Mouse (Mus musculus): ENCODE measurements around the gene Zfp142. TPM values are rescaled to one million over a fixed set of nuclear protein-coding genes. Genes with fewer than 3 reads are reported as not detected.

Gene Zfp142
- polyA plus RNA-seq, 1 experiment, result 23.9 TPM

DNA sequence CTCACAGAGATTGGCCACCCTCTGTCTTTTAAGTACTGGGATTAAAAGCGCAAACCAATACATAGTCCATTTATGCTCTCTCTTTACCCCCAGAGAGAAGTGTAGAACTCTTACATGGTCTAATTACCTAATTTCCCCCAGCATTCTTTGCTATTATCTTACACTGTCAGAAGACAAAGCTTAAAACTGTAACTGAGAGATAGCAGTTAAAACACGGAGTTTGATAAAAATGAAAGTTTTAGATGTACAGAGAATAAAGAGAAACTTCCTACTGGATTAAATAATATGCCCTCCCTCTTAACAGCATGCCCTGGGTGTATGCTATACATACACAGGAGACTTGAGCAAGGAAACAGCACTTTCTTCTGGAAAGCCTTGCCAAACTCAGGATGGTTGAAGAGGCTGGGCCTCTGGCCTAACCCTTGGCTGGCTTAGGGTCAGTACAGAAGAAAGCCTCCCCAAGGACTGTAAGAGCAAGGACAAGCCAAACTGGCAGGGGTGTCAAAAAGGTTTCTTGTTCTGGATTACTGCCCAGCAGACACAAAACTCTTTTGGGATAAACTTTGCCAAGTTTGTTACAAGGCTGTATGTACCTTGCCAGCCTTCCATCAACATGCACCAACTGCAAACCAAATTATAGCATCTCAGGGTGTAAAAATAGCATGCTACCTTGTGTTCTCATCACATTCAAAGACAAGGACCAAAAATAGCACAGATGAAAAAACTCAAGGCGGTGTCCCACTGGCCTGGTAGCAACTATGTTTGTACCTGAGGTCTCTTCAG is 3.2 kb downstream of the Zfp142 start:
- no peak for TF ChIP-seq CTCF (IDR thresholded peaks at IDR 0.05; ENCODE audit: extremely low read depth, insufficient read depth, low read length)
- TF ChIP-seq POLR2A (IDR thresholded peaks at IDR 0.05; ENCODE audit: extremely low read depth, insufficient read depth, low read length), result no peak
- Histone ChIP-seq H3K4me1 (ENCODE audit: control insufficient read depth, insufficient read depth, low read length) (peaks cover 8% of the 10 kb centered on the region; the same call in 1 of the 2 replicates), H3K4me3 (ENCODE audit: insufficient read depth, low read length) (no peak overlapping the region), H3K27ac (ENCODE audit: insufficient read depth, low read length) (no peak overlapping the region)

DNA sequence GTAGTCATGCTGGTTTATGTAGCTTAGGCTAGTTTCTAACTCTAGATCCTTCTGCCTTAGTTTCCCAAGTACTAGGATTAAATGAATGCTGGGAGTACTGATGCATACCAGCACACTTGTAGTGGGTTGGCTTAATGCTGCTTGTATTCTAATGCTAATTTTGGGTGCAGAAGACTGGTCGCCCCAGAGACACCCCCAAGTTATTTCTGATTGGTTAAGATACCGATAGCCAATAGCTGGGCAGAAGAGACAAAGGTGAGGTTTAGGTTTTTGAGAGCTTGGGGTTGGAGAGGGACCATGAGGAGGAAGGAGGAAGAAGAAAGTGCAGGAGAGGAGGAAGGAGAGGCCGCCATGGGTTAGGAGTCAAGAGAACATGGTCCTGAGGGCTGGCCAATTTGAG is 5.4 kb downstream of the Zfp142 start:
- TF ChIP-seq POLR2A (IDR thresholded peaks at IDR 0.05; ENCODE audit: extremely low read depth, insufficient read depth, low read length) (no peak), CTCF (IDR thresholded peaks at IDR 0.05; ENCODE audit: extremely low read depth, insufficient read depth, low read length) (no peak)
- no peak overlapping the region for H3K27ac ChIP-seq (ENCODE audit: insufficient read depth, low read length)
- H3K4me1 ChIP-seq (ENCODE audit: control insufficient read depth, insufficient read depth, low read length), result peaks cover 5% of the 10 kb centered on the region; the same call in 1 of the 2 replicates
- no peak overlapping the region for H3K4me3 ChIP-seq (ENCODE audit: insufficient read depth, low read length)

DNA sequence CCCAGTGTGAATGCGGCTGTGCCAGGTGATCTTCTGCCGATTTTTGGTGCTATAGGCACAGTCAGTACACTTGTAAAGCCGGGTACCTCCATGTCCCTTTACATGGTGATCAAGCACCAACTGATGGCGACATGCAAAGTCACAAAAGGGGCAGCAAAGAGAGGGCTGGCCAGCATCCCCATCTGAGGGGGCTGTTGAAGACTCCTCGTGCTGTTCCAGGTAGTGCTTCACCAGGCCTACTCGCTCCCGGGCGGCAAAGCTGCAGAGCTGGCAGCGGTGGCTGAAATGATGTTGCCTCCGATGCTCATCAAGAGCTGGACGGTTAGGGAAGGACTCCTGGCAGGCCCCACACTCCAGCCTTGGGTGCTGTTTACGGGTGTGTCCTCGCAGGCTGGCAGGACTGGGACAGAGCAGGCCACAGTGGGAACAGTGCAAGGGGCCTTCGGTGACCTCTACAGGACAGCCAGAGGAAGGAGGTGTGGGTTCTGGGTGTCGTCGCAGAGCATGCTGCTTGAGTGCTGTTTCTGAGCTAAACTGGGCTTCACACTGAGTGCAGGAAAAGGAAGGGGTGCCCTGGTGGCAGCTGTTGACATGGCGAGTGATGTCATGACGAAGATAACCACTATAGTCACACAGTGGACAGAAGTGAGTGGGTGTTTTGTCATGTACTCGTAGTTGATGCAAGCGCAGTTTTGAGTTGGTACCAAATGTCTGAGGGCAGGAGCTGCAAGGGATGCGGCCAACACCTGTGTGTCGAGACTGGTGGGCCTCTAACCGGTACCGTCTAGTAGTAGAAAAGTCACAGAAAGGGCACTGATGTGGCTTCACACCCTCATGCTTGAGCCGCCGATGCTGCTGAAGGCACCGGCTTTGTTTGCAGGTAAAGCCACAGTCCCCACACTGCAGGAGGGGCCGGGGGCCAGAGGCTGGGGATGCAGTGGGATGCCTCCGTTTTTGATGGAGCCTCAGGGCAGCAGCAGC is 18.0 kb downstream of the Zfp142 start:
- TF ChIP-seq POLR2A (IDR thresholded peaks at IDR 0.05; ENCODE audit: extremely low read depth, insufficient read depth, low read length) (no peak), CTCF (IDR thresholded peaks at IDR 0.05; ENCODE audit: extremely low read depth, insufficient read depth, low read length) (no peak)
- H3K4me3 ChIP-seq (ENCODE audit: insufficient read depth, low read length), result no peak overlapping the region
- H3K27ac ChIP-seq (ENCODE audit: insufficient read depth, low read length), result no peak overlapping the region
- no peaks in the 10 kb centered on the region for H3K4me1 ChIP-seq (ENCODE audit: control insufficient read depth, insufficient read depth, low read length)

DNA sequence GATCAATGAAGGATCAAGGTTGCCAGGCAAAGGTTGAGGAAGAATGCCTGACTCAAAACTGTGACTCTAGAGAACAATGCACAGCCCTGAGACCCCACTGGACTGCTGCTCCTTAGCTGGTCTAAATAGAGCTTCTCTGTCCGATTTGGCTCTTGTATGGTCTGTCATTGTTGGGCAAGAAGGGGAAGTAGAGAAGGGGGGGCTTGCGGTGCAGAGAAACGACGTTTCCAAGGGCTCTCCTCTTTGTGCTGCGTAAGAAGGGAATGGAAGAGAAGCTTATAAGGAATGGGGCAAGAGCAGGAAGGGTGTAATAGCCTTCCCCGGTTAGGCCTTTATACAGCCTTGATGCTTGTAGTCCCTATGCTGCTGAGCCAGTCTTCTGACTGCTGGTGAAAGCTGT is 22.2 kb downstream of the Zfp142 start:
- H3K4me1 ChIP-seq (ENCODE audit: control insufficient read depth, insufficient read depth, low read length), result no peaks in the 10 kb centered on the region
- no peak overlapping the region for H3K4me3 ChIP-seq (ENCODE audit: insufficient read depth, low read length)
- TF ChIP-seq CTCF (IDR thresholded peaks at IDR 0.05; ENCODE audit: extremely low read depth, insufficient read depth, low read length) (no peak), POLR2A (IDR thresholded peaks at IDR 0.05; ENCODE audit: extremely low read depth, insufficient read depth, low read length) (no peak)
- H3K27ac ChIP-seq (ENCODE audit: insufficient read depth, low read length), result no peak overlapping the region

DNA sequence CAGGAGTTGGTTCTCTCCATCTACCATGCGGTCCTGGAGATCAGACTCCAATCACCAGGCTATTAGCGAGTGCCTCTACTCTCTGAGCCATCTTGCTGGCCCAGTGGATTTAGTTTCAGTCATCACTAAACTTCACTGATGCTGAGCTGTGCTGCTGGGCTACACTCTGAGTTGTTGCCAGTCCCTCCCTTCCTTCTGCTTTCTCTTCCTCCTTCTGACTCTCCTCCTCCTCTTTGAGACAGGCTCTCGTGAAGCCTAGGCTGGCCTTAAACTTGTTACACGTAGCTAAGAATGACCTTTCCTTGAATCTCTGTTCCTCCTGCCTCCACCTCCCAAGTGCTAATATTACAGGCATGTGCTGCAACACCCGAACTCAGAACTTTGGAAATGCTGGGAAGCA is 29.0 kb downstream of the Zfp142 start:
- no peak overlapping the region for H3K4me3 ChIP-seq (ENCODE audit: insufficient read depth, low read length)
- TF ChIP-seq CTCF (IDR thresholded peaks at IDR 0.05; ENCODE audit: extremely low read depth, insufficient read depth, low read length) (no peak), POLR2A (IDR thresholded peaks at IDR 0.05; ENCODE audit: extremely low read depth, insufficient read depth, low read length) (no peak)
- H3K4me1 ChIP-seq (ENCODE audit: control insufficient read depth, insufficient read depth, low read length), result no peaks in the 10 kb centered on the region
- H3K27ac ChIP-seq (ENCODE audit: insufficient read depth, low read length), result no peak overlapping the region

DNA sequence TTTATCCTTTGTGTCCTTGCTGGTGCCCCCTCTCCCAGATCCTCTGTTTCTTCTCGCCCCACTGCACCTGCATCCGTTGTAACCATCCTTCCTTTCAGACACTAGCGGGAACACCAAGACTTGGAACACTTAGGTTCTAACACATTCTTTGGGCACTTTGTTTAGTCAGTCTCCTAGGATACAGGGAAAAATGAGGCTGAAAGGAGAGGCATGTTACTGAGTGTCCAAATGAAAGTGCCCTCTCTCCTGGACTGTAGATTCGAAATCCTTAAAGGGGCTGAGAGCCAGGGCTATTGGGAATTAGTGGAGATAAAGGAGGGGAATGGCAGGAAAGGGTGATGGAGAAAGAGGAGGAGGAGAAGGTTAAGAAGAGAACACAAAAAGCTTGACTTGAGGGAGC is 43.9 kb downstream of the Zfp142 start, which contains the start of gene Usp37:
Gene Usp37 (minus strand): TSS at position 101 of the 400 bp plus-strand sequence.
- TF ChIP-seq POLR2A (IDR thresholded peaks at IDR 0.05; ENCODE audit: extremely low read depth, insufficient read depth, low read length), result no peak
- TF ChIP-seq CTCF (IDR thresholded peaks at IDR 0.05; ENCODE audit: extremely low read depth, insufficient read depth, low read length), result no peak
- Histone ChIP-seq H3K27ac (ENCODE audit: insufficient read depth, low read length) (no peak within 1 kb of the TSS), H3K4me3 (ENCODE audit: insufficient read depth, low read length) (peak within 1 kb of the TSS; percentile 35), H3K4me1 (ENCODE audit: control insufficient read depth, insufficient read depth, low read length) (peaks cover 4% of the 10 kb centered on the region)

DNA sequence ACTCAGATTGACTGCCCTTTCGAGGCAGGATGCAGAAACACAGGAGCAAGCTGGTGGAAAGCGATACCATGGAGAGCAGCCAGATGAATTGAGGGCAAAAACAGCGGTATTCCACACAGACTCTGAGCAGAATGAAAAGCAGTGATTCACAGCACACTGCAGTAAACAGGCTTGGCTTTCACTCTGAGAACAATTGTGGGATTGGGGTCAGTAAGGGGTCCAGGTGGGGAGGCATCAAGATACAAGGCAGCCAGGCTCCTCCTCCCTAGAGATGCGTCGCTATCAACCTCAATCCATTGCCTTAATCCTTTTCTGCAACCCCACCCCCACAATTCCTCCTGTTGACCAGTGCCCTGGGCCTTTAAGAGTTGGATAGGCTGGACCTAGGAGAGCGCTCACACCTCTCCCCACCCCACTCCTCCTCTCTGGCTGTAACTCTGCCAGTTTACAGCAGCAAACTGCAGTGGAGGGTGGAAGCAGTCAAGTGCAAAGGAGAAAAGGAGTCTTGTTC is 45.5 kb downstream of the Zfp142 start, which contains the start of gene Plcd4:
Gene Plcd4 (plus strand): TSS at position 438 of the 511 bp plus-strand sequence.
- TF ChIP-seq CTCF (IDR thresholded peaks at IDR 0.05; ENCODE audit: extremely low read depth, insufficient read depth, low read length) (no peak), POLR2A (IDR thresholded peaks at IDR 0.05; ENCODE audit: extremely low read depth, insufficient read depth, low read length) (0 out of 2 replicates have a peak, but pooled peaks have one; percentile 38)
- Histone ChIP-seq H3K4me1 (ENCODE audit: control insufficient read depth, insufficient read depth, low read length) (peaks cover 4% of the 10 kb centered on the region), H3K27ac (ENCODE audit: insufficient read depth, low read length) (peak within 1 kb of the TSS; percentile 48; the same call in 1 of the 2 replicates), H3K4me3 (ENCODE audit: insufficient read depth, low read length) (peak within 1 kb of the TSS; percentile 35)

DNA sequence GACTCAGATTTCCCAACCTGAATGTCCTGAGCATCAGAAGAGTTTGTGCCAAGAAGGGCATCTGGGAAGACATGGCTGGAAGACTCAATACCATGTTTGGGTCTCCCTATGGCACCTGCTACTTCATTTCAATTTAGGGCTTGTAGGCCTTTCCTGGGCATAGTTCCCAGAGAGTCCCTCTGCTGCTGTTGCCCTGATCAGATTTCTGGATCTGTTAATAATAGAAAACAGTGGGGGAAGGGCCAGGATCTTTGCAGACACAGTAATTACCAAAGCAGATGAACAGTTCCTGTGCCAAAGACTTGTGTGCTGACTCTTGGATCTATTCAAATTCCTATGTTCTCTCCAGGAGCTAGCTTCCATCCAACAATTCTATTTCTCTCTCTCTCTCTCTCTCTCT is 49.4 kb downstream of the Zfp142 start:
- H3K4me1 ChIP-seq (ENCODE audit: control insufficient read depth, insufficient read depth, low read length), result peaks cover 4% of the 10 kb centered on the region
- TF ChIP-seq POLR2A (IDR thresholded peaks at IDR 0.05; ENCODE audit: extremely low read depth, insufficient read depth, low read length), result no peak
- no peak for TF ChIP-seq CTCF (IDR thresholded peaks at IDR 0.05; ENCODE audit: extremely low read depth, insufficient read depth, low read length)
- no peak overlapping the region for H3K27ac ChIP-seq (ENCODE audit: insufficient read depth, low read length)
- H3K4me3 ChIP-seq (ENCODE audit: insufficient read depth, low read length), result no peak overlapping the region

DNA sequence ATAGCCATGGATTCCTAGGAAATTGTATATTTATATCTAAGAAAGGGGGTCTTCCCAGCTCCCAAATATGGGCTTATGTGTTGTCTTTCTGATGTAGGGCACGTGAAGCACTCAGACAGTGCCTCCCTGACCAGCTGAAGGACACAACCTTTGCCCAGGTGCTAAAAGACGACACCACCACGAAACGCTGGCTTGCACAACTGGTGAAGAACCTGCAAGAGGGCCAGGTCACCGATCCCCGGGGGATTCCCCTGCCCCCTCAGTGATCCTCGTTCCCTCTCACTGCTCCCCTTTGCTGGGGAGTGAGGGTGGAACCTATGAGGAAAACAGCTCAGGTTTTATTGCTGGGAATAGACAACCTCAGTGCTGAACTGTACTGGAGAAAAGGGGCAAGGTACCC is 59.5 kb downstream of the Zfp142 start:
- H3K27ac ChIP-seq (ENCODE audit: insufficient read depth, low read length), result no peak overlapping the region
- TF ChIP-seq CTCF (IDR thresholded peaks at IDR 0.05; ENCODE audit: extremely low read depth, insufficient read depth, low read length), result no peak
- TF ChIP-seq POLR2A (IDR thresholded peaks at IDR 0.05; ENCODE audit: extremely low read depth, insufficient read depth, low read length), result no peak
- no peaks in the 10 kb centered on the region for H3K4me1 ChIP-seq (ENCODE audit: control insufficient read depth, insufficient read depth, low read length)
- no peak overlapping the region for H3K4me3 ChIP-seq (ENCODE audit: insufficient read depth, low read length)
